Mouse (Mus musculus): ENCODE data around the gene Cwf19l1. TPM values are rescaled to one million over a fixed set of nuclear protein-coding genes. Genes with fewer than 3 reads are reported as not detected.

Gene Cwf19l1
- polyA plus RNA-seq, 1 experiment = 16.5 TPM

- peaks cover 28% of the 10 kb centered on the region for H3K79me2 ChIP-seq (ENCODE audit: control insufficient read depth, insufficient read depth)
- H3K36me3 ChIP-seq (ENCODE audit: control insufficient read depth, insufficient read depth) = peaks cover 31% of the 10 kb centered on the region
- H3ac ChIP-seq (ENCODE audit: control insufficient read depth, insufficient read length, low read depth) = no peak overlapping the region
- no peak overlapping the region for H3K4me3 ChIP-seq (ENCODE audit: insufficient read depth, poor library complexity, severe bottlenecking)
- TF ChIP-seq USF1 (IDR thresholded peaks at IDR 0.05; ENCODE audit: low read depth) = no peak
- no peak for TF ChIP-seq MAX (IDR thresholded peaks at IDR 0.05)
- no peak for TF ChIP-seq CTCF (IDR thresholded peaks at IDR 0.05; ENCODE audit: control insufficient read depth, insufficient read depth, insufficient read length)
- TF ChIP-seq MYOG (IDR thresholded peaks at IDR 0.05; ENCODE audit: control insufficient read depth, extremely low read depth, insufficient read length) = no peak
- no peak for TF ChIP-seq CEBPB (IDR thresholded peaks at IDR 0.05; ENCODE audit: low read depth)
- no peak for TF ChIP-seq FOSL1 (IDR thresholded peaks at IDR 0.05; ENCODE audit: insufficient read depth, low read length, poor library complexity, severe bottlenecking)
- TF ChIP-seq MYOD1 (IDR thresholded peaks at IDR 0.05; ENCODE audit: control insufficient read depth, insufficient read length, low read depth) = no peak
- H3K79me3 ChIP-seq (ENCODE audit: low read depth) = peaks cover 13% of the 10 kb centered on the region
- H3K27me3 ChIP-seq (ENCODE audit: control insufficient read depth, insufficient read depth, insufficient read length) = peaks cover 8% of the 10 kb centered on the region
Observed at GRCm38 (mm10) chr19:44146951-44147350, 11.3 kb upstream of the Cwf19l1 start.

DNA sequence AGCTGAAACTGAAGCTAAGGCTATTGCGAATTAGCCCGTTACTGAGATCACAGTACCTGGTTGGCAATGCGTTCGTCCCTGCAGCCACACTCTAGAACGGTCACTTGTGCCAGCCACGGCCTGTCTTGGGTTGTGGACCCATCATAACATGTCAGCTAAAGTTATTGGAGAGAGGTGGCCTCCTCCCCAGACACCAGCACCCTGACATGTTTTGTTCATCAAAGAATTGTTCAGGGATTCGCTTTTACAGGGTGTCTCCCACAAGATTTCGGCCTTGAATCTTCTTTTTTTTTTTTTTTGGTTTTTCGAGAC is 10.8 kb upstream of the Cwf19l1 start:
- no peak for TF ChIP-seq USF1 (IDR thresholded peaks at IDR 0.05; ENCODE audit: low read depth)
- no peak for TF ChIP-seq FOSL1 (IDR thresholded peaks at IDR 0.05; ENCODE audit: insufficient read depth, low read length, poor library complexity, severe bottlenecking)
- TF ChIP-seq MYOG (IDR thresholded peaks at IDR 0.05; ENCODE audit: control insufficient read depth, extremely low read depth, insufficient read length) = no peak
- no peak for TF ChIP-seq MAX (IDR thresholded peaks at IDR 0.05)
- TF ChIP-seq CTCF (IDR thresholded peaks at IDR 0.05; ENCODE audit: control insufficient read depth, insufficient read depth, insufficient read length) = no peak
- no peak for TF ChIP-seq MYOD1 (IDR thresholded peaks at IDR 0.05; ENCODE audit: control insufficient read depth, insufficient read length, low read depth)
- no peak for TF ChIP-seq CEBPB (IDR thresholded peaks at IDR 0.05; ENCODE audit: low read depth)
- Histone ChIP-seq H3K79me2 (ENCODE audit: control insufficient read depth, insufficient read depth) (peaks cover 28% of the 10 kb centered on the region), H3K27me3 (ENCODE audit: control insufficient read depth, insufficient read depth, insufficient read length) (peaks cover 8% of the 10 kb centered on the region), H3K79me3 (ENCODE audit: low read depth) (peaks cover 13% of the 10 kb centered on the region), H3K36me3 (ENCODE audit: control insufficient read depth, insufficient read depth) (peaks cover 35% of the 10 kb centered on the region), H3ac (ENCODE audit: control insufficient read depth, insufficient read length, low read depth) (peak overlapping the region; percentile 44), H3K4me3 (ENCODE audit: insufficient read depth, poor library complexity, severe bottlenecking) (no peak overlapping the region)

DNA sequence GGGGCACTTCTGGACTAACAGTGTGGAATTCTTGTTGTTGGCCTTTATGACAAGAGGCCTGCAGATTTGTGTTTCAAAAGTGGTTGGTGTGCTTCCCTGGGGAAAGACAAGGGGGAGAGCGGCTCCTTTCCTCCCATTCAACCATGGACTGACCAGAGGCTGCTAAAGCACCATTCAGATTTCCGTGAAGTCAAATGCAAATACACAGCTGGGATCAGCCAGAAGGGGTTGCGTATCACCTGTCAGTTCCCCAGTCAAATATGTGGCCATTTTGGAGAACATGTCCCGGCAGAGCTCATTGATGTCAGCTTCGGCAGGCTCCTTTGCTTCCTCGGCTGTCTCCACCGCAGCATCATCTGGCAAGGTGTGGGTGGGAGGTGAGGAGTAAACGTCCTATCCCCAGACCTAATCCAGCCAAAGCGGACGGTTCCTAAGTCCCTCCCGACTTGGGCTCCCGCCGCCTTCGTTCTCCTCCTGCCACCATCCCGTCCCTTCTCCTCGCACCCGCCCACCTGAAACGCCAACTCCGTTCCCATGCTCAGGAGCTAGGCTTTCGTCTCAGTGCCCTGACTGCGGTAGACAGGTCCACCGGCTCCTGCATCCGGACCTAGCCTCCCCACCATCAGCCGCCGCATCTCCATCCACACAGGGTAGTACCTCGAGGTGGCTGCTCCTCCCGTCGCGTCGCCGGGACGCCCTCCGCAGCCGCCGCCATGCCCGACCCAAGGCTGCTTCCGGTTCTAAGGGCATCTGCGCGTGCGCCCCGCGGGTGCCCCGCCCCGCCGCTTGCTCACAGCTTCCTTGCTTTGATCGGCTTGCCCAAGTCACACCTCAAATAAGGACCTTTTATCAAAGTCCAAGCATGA is 10.3 kb upstream of the Cwf19l1 start, which contains the start of gene Bloc1s2:
TSS of gene Bloc1s2 (minus strand) at position 745 of the 866 bp plus-strand sequence.
- peaks cover 13% of the 10 kb centered on the region for H3K79me3 ChIP-seq (ENCODE audit: low read depth)
- H3K36me3 ChIP-seq (ENCODE audit: control insufficient read depth, insufficient read depth) = peaks cover 41% of the 10 kb centered on the region
- no peak for TF ChIP-seq CEBPB (IDR thresholded peaks at IDR 0.05; ENCODE audit: low read depth)
- TF ChIP-seq MAX (IDR thresholded peaks at IDR 0.05) = peak; percentile 13
- H3K27me3 ChIP-seq (ENCODE audit: control insufficient read depth, insufficient read depth, insufficient read length) = peaks cover 8% of the 10 kb centered on the region
- peaks cover 28% of the 10 kb centered on the region for H3K79me2 ChIP-seq (ENCODE audit: control insufficient read depth, insufficient read depth)
- peak within 1 kb of the TSS; percentile 79 for H3K4me3 ChIP-seq (ENCODE audit: insufficient read depth, poor library complexity, severe bottlenecking)
- H3ac ChIP-seq (ENCODE audit: control insufficient read depth, insufficient read length, low read depth) = peak within 1 kb of the TSS; percentile 63

- Histone ChIP-seq H3ac (ENCODE audit: control insufficient read depth, insufficient read length, low read depth) (no peak overlapping the region), H3K27me3 (ENCODE audit: control insufficient read depth, insufficient read depth, insufficient read length) (peaks cover 3% of the 10 kb centered on the region), H3K79me2 (ENCODE audit: control insufficient read depth, insufficient read depth) (peaks cover 28% of the 10 kb centered on the region), H3K36me3 (ENCODE audit: control insufficient read depth, insufficient read depth) (peaks cover 57% of the 10 kb centered on the region), H3K4me3 (ENCODE audit: insufficient read depth, poor library complexity, severe bottlenecking) (no peak overlapping the region), H3K79me3 (ENCODE audit: low read depth) (peaks cover 13% of the 10 kb centered on the region)
- TF ChIP-seq CTCF (IDR thresholded peaks at IDR 0.05; ENCODE audit: control insufficient read depth, insufficient read depth, insufficient read length) (no peak), CEBPB (IDR thresholded peaks at IDR 0.05; ENCODE audit: low read depth) (no peak), MAX (IDR thresholded peaks at IDR 0.05) (no peak), MYOD1 (IDR thresholded peaks at IDR 0.05; ENCODE audit: control insufficient read depth, insufficient read length, low read depth) (no peak), USF1 (IDR thresholded peaks at IDR 0.05; ENCODE audit: low read depth) (no peak), FOSL1 (IDR thresholded peaks at IDR 0.05; ENCODE audit: insufficient read depth, low read length, poor library complexity, severe bottlenecking) (no peak), MYOG (IDR thresholded peaks at IDR 0.05; ENCODE audit: control insufficient read depth, extremely low read depth, insufficient read length) (no peak)
Observed at GRCm38 (mm10) chr19:44144366-44144765, 8.7 kb upstream of the Cwf19l1 start.

GRCm38 (mm10) chr19:44135960-44136485 is 347 bp upstream of the Cwf19l1 start:
- Histone ChIP-seq H3K27me3 (ENCODE audit: control insufficient read depth, insufficient read depth, insufficient read length) (no peaks in the 10 kb centered on the region), H3K79me3 (ENCODE audit: low read depth) (peaks cover 25% of the 10 kb centered on the region), H3ac (ENCODE audit: control insufficient read depth, insufficient read length, low read depth) (no peak overlapping the region), H3K79me2 (ENCODE audit: control insufficient read depth, insufficient read depth) (peaks cover 34% of the 10 kb centered on the region), H3K4me3 (ENCODE audit: insufficient read depth, poor library complexity, severe bottlenecking) (peak overlapping the region; percentile 86), H3K36me3 (ENCODE audit: control insufficient read depth, insufficient read depth) (peaks cover 43% of the 10 kb centered on the region)
- TF ChIP-seq CEBPB (IDR thresholded peaks at IDR 0.05; ENCODE audit: low read depth) (no peak), MYOD1 (IDR thresholded peaks at IDR 0.05; ENCODE audit: control insufficient read depth, insufficient read length, low read depth) (no peak), MAX (IDR thresholded peaks at IDR 0.05) (no peak), CTCF (IDR thresholded peaks at IDR 0.05; ENCODE audit: control insufficient read depth, insufficient read depth, insufficient read length) (no peak)

GRCm38 (mm10) chr19:44132917-44133316 is 2.8 kb downstream of the Cwf19l1 start:
- H3K4me3 ChIP-seq (ENCODE audit: insufficient read depth, poor library complexity, severe bottlenecking) = no peak overlapping the region
- no peaks in the 10 kb centered on the region for H3K27me3 ChIP-seq (ENCODE audit: control insufficient read depth, insufficient read depth, insufficient read length)
- H3ac ChIP-seq (ENCODE audit: control insufficient read depth, insufficient read length, low read depth) = no peak overlapping the region
- H3K79me2 ChIP-seq (ENCODE audit: control insufficient read depth, insufficient read depth) = peaks cover 34% of the 10 kb centered on the region
- TF ChIP-seq FOSL1 (IDR thresholded peaks at IDR 0.05; ENCODE audit: insufficient read depth, low read length, poor library complexity, severe bottlenecking) (no peak), USF1 (IDR thresholded peaks at IDR 0.05; ENCODE audit: low read depth) (no peak), CEBPB (IDR thresholded peaks at IDR 0.05; ENCODE audit: low read depth) (no peak), CTCF (IDR thresholded peaks at IDR 0.05; ENCODE audit: control insufficient read depth, insufficient read depth, insufficient read length) (no peak), MYOG (IDR thresholded peaks at IDR 0.05; ENCODE audit: control insufficient read depth, extremely low read depth, insufficient read length) (no peak), MAX (IDR thresholded peaks at IDR 0.05) (no peak), MYOD1 (IDR thresholded peaks at IDR 0.05; ENCODE audit: control insufficient read depth, insufficient read length, low read depth) (no peak)
- H3K36me3 ChIP-seq (ENCODE audit: control insufficient read depth, insufficient read depth) = peaks cover 43% of the 10 kb centered on the region
- peaks cover 25% of the 10 kb centered on the region for H3K79me3 ChIP-seq (ENCODE audit: low read depth)

Measured in C2C12 (cell line).